Mouse (Mus musculus): ENCODE data around the gene Ift20.

The Ift20 gene

DNA sequence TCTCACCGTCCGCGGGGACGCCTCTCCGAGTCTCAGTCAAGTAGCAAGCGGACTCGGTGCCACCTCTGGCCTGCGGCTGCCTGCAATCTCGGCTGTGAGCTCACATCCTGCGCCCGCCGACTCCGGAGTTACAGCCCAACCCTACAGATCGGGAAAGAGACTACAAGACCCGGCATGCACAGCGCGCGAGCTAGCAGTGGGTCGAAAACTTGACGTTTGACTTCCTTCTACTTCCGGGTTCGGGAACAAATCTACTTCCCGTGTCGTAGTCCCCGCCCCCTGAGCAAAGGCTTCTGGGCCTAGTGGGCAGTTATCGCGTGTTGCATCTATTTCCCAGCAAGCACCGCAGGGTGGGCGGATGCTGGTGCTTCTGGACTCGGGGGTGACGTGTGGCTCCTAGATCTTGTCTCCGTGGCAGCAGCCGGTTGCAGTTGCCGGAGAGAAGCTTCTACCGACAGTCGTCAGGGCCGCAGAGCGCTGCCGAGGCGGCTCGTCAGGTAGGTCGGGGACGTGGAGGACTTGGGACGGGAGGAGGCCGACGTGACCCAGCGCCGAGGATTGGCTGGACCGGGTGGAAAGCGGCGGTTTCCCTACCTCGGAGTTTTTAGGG, at the start of gene Ift20, which contains the start of gene Tnfaip1:
TSS of gene Ift20 (plus strand) at position 282 of the 610 bp plus-strand sequence.
TSS of gene Tnfaip1 (minus strand) at position 253 of the 610 bp plus-strand sequence.
- peak; percentile 98 for DNase-seq (ENCODE audit: low spot score)

DNA sequence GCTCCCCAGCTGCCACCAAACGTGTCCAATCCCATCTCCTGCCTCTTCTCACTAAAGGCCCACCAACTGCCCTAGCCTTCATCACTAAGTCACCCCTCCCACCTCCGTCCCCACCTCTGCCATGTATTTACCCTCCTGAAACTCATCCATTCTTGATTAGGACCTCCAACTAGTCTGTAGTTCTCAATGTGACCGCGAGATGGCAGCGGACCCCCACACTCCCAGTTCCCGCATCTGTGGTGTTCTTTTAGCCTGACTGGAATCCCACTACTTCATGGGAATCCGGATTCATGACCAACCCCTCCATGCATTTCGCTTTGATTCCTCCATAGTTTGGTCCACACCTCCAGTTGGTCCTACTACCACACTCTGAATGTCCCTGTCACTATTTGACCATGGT, 48.0 kb upstream of the Ift20 start:
- DNase-seq (ENCODE audit: low spot score), result peak; percentile 66

DNA sequence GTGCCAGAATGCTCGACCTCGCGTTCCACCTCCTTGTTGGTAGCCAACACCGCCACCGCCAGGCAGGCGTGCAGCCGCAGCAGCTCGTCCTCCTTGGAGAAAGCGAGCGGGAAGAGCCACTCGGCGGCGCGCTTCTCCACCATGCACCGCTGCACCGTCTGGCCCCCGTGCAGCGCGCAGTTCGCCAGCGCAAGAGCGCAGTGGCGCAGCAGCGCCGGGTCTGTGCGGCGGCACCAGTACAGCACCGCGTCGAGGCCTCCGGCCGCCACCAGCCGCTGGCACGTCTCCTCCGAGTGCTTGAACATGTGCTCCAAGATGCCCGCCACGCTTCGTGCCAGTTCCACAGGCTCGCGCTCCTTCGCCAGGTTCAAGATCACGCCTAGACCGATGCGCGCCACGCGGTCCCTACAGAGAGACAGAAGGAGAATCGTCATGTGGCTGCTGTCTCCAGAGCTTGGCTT, 45.4 kb upstream of the Ift20 start:
- DNase-seq (ENCODE audit: low spot score), result peak; percentile 25

DNA sequence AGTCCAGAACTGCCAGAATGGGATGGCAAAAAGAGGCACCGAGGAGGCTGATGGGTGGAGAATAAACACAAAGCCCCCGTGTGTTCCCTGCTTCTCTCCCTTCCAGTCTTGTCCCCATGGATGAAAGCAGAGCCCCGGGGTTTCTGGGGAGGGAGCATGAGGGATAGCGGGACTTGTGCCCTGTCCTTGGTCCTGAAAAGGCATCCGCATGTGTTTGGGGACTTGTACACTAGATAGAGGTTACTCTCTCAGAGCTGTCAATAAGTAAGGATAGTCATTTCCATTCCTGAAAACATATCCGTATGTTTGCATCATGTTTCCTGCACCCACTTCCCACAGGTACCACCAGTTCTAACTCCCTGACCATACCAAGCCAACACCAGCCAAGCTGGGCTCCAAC, 40.3 kb upstream of the Ift20 start:
- peak; percentile 28 for DNase-seq (ENCODE audit: low spot score)

DNA sequence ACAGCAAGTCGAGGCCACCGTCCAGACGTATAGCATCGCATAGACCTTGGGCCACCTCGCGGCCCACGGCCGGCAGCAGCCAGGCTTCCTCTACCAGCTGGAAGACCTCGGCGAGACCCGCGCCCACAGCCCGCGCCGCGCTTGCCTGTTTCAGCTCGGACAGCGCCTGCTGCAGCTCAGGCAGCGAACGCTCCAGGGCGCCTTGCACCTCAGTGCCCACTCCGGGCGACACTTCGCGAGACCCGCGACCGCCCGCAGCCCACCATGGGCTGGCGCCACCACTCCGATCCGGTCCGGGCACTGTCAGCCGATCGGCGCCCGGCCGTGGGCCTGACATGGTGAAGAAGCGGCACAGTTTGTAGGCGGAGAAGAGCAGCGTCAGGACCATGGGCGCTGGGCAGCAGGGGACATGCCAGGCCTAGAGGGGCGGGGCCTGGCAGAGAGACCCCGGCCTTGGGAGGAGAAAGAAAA, 39.1 kb upstream of the Ift20 start:
- DNase-seq (ENCODE audit: low spot score), result no peak

DNA sequence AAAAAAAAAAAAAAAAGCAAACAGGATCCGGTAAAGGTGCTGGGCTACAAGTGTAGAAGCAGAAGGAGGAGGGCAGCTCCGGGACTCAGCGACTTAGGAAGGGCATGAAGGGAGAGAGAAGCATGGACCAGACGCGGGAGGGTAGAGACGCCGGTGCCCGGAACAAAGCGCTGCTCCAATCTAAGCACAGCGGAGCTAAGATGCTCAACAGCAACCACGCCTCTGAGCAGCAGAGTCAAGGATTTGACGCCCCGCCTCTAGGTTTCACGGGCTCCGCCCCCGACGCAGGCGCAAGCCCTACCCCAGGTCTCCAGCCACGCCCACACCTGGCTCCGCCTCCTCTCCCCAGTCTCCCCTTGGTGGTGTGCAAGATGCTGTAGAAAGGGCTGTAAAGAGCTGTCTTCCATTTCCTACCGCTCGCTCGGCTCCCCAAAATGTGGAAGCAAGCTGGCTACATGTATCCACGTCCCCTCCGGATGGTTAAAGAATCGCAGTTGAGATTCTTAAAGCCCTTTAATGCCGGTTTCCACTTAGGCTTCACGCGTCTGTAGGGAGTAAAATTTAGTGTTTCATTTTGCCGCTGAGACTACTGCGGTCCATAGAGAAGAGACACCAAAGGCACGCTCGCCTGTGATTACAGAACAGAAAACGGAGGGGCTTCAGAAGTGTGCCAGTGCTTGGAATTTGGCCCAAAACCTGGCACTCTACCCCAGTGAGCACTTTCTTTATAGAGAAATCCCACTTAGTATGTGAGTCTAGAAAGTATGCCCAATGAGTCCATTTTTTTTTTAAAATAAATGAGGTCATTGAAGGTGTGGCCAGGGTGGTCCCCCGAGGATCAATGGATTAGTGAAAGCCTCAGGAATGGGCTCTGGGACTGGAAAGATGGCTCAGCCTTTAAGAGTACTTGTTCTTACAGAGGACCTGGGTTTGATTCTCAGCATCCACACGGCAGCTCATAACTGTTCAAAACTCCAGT, 38.3 kb upstream of the Ift20 start, which contains the start of gene Sarm1:
TSS of gene Sarm1 (minus strand) at position 211 of the 979 bp plus-strand sequence.
- peak; percentile 91 for DNase-seq (ENCODE audit: low spot score)

DNA sequence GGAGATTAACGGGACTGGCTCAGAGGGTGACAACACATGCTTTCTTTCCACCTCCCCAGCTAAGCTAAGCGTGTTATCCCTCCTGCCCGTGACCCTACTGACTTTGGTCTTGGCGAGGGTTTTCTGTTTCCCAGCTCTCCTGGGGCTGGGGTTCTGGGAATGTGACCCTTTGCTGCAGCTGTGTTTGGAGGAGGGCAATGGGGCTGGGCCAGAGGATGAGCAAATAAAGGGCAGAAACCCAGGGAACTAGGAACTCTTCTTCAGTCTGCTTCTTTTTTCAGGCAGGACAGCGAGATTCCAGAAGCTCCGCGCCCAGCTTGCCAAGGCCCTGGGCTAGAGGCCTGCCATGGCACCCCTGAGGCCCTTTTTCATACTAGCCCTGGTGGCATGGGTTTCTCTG, 37.2 kb upstream of the Ift20 start, which contains the start of gene Vtn:
TSS of gene Vtn (plus strand) at position 88 of the 400 bp plus-strand sequence.
- DNase-seq (ENCODE audit: low spot score), result no peak

DNA sequence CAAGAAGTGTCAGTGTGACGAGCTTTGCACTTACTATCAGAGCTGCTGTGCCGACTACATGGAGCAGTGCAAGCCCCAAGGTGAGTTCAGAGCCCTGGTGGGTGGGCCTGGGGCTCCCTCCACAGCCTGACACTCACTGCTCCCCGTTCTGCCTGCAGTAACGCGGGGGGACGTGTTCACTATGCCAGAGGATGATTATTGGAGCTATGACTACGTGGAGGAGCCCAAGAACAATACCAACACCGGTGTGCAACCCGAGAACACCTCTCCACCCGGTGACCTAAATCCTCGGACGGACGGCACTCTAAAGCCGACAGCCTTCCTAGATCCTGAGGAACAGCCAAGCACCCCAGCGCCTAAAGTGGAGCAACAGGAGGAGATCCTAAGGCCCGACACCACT, 36.6 kb upstream of the Ift20 start:
- no peak for DNase-seq (ENCODE audit: low spot score)

DNA sequence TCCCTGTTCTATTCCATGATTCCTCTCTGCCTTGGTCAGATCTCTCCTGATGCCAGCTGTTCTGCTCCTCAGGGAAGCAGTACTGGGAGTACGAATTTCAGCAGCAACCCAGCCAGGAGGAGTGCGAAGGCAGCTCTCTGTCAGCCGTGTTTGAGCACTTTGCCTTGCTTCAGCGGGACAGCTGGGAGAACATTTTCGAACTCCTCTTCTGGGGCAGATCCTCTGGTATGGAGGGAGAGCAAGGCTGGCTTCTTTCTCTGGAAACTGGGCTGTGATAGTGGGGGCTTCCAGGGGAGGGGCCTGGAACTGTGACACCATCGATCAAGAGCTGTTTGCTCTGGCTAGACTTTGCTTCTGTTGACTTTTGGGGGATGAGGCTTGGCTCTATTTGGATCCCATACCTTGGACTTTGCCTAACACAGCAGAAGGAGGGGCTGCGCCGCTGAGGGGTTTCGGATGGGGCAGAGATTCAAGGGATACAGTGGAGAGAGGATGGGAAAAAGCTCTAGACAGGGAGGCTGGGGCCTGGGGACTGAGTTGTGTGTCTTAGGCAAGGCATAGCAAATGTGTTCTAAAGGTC, 35.4 kb upstream of the Ift20 start:
- no peak for DNase-seq (ENCODE audit: low spot score)

DNA sequence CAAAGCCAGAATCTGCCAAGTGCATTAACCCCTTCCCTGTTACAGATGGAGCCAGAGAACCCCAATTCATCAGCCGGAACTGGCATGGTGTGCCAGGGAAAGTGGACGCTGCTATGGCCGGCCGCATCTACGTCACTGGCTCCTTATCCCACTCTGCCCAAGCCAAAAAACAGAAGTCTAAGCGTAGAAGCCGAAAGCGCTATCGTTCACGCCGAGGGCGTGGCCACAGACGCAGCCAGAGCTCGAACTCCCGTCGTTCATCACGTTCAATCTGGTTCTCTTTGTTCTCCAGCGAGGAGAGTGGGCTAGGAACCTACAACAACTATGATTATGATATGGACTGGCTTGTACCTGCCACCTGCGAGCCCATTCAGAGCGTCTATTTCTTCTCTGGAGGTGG, 34.6 kb upstream of the Ift20 start:
- no peak for DNase-seq (ENCODE audit: low spot score)

DNA sequence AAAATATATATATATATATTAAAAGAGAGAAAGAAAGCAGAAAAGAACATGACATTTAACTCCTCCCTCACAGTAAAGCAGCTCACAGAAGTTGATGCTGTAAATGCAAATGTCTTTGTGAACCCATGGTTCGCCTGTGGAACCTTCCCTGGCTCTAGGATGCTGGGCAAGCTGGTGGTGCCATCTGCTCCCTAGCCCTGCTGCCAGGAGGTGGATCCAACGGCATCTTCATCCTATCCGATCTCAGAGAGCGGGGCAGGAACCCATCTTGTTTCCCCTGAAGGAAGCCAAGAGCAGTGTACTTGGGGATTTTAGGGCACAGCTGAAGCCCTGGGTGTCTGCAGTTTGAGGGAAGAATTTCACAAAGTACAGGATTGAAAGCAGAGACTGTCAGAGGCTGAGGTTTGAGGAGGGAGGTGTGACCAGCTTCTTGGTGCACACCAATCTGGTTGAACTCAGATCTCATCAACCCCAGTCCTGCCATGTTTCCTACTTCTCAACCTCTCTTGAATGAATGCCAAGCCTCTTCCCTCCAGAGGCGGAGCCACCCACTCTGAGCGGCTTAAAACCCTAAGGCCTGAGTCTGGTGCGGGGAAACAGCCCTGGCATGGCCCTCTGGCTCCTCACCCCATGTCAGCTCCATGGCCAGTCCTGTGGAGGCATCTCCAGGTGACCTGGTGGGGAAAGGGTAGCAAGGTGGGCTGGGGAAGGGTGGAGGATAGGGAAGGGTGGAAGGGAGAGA, 33.1 kb upstream of the Ift20 start, which contains the start of gene Sebox:
TSS of gene Sebox (plus strand) at position 539 of the 742 bp plus-strand sequence.
- no peak for DNase-seq (ENCODE audit: low spot score)

DNA sequence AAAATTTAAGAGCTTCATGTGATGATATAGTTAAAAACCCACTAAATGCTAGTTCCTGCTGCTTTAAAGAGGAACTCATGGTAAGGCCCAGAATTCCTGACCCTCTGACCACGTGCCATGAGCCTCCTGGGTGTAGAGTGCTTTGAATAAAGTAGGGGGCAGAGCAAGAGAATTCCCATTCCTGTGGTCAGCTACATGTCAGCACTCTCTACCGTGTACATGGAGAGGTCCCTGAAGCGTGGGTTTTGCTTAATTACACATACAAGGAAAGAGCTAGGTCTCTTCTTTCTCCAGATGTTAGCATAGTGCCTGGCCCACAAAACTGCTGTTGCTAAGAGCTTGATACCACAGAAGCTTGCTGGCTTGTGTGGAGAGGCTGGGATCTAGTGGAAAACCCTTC, 30.7 kb upstream of the Ift20 start:
- DNase-seq (ENCODE audit: low spot score), result no peak

DNA sequence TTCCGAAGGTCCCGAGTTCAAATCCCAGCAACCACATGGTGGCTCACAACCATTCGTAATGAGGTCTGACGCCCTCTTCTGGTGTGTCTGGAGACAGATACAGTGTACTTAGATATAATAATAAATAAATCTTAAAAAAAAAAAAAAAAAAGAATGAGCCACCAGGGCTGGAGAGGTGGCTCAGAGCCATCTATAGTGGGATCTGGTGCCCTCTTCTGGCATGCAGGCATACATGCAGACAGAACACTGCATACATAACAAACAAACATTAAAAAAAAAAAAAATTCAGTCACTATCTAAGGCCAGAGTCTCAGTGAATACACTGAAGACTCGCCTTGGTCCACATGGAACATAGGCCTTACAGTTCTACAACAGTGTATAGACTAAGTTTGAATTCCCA, 27.0 kb upstream of the Ift20 start:
- no peak for DNase-seq (ENCODE audit: low spot score)

DNA sequence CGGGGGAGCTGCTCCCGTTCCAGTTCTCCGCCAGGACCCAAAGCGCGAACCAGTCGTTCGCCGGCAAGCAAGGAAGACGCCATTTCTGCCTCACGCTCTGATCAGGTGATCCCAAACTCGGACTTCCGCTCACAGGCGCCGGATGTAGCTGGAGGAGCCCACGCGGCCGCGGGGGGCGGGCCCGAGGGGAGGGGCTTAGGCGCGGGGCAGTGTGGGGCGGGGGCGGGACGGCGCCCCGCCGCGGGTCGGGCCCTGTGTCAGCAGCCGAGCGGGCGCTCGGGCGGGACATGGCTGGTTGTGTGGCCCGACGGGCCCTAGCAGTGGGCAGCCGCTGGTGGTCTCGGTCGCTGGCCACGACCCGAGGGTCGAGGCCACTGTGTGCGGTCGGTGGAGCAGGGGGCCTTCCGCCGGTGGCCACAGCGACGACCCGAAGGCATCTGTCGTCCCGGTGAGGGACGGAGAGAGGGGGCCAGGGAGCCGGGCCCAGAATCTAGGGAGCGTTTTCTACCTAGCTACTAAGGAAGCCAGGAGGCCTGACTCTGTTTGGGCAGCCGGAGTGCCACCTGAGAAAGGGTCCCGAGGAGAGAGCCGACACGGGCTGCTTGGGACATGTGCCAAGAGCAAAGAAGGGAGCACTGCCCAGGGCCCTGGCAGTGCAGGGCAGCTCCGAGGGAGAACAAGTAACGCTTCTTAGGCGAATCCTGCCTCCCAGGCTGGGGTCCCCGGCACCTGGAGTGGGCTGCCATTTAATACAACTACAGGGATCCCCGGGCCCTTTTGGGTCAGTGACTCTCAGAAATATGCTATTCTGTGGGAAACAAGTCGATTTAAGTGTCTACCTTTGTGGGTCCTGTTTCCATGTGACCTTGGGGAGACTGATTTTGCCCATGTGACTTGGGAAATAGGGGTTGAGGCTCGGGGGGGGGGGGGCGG, 23.9 kb upstream of the Ift20 start, which contains the start of the genes Tmem199 and Poldip2:
TSS of gene Tmem199 (minus strand) at position 148 of the 933 bp plus-strand sequence.
TSS of gene Poldip2 (plus strand) at position 169 of the 933 bp plus-strand sequence.
- peak; percentile 91 for DNase-seq (ENCODE audit: low spot score)

DNA sequence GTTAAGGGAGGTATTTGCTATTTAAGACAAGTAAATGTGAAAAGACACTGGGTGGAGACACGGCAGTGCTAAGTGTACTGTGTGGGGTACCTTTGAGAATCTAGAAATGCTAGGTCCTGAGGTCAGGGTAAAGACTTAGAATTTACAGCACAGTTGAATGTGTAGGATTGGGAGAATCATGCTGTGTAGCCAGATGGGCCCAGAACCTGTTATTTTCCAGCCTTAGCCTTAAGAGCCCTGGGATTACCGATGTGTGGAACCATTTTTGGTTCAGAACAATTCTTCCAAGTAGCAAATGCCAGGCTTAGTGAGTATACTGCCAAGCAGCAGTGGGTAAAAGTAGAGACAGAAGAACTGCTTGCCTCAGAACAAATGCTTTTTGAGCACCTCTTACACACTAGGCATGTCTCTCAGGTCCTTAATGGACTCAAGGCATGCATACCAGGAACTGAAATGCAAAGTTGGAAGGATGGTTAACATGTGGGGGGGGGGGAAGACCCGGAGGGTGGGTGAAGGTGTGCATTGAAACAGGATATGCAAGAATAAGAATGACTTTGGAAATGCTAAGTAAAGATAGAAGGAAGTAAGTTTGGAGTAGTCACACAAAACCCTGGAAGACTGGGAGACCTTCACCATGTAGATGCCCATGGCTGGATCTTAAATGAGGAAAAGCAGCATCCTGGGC, 22.9 kb upstream of the Ift20 start:
- DNase-seq (ENCODE audit: low spot score), result no peak

DNA sequence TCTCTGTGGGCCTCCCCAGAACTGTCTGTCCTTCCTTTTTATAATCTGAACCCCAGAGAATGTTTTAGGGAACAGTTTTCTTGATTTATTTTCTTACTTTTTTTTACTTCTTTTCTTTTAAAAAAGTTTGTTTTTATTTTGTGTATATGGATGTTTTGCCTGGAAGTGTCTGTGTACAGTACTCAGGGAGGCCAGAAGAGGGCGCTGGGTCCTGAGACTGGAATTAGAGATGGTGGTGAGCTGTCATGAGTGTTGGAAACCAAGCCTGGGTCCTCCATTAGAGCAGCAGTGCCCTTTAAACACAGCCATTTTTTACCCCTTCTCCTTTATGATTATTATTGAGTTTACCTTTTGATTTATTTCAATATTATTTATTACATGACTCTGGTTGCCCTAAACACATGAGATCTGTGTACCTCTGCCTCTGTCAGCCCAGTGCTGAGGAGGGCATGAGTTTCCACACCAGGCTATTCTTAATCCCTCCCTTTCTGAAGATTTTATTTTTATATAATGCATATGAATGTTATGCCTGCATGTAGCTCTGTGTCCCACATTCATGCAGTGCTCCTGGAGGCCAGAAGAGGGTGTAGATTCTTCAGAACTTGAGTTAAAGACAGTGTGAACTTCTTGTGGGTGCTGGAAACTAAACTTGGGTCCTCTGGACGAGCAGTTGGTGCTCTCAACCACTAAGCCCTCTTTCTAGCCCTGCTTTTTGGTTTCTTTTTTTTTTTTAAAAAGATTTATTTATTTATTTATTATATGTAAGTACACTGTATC, 20.4 kb upstream of the Ift20 start:
- no peak for DNase-seq (ENCODE audit: low spot score)

DNA sequence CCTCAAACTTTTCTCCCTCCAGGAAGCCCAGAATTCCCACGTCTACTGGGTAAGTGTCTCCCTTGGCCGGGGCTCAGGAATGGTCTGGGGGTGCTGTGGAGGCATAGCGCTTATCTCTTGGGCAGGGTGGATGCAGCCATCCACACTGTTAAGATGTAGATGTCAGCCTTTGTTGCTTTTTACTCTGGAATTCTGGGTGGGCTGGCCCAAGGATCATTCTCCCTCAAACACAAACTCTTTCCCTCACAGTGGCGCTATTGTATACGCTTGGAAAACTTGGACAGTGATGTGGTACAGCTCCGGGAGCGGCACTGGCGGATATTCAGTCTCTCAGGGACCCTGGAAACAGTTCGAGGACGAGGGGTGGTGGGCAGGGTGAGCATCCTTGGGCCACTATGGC, 17.2 kb upstream of the Ift20 start:
- no peak for DNase-seq (ENCODE audit: low spot score)

DNA sequence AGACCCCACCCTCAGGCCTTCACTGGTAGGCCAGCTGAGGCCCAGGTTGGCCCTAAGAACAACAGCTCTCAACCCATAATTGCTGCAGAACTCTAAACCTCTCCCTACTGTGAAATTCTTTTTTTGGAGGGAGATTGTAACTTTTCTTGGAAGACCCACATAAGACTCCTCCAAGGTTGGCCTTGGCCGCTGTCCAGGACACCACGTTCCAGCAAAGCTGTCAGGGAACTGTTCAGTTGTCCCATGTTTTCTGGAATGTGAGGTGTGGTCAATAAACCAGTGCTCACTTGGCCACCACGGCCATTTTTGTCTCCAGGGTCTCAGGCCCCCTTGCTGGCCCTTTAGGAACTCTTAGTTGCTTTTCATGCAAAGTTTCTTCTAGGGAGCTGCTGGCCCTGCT, 14.3 kb upstream of the Ift20 start:
- DNase-seq (ENCODE audit: low spot score), result no peak

DNA sequence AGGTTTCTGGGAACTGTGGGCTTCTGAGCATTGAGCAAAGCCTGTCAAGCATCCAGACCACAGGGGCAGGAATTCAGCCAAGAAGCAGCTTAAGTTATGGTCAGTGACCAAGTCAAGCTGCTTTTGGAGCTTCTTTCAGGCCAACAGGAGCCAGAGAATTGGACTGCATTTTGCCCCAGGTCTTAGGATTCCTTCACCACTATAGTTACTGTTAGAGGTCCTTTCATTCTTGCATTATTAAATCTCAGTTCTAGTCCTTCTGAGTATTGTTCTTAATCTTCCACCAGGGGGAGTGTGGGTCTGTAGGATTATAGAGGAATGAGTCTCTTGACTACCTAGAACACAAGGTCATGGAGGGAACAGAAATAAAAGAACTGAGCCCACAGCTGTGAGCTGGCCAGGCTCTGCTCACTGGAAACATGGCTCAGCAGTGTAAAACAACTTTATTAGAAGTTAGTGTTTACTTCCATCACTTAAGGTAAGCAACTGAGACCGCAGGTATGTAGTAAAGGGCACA, 13.6 kb upstream of the Ift20 start:
- DNase-seq (ENCODE audit: low spot score), result no peak
